Mouse (Mus musculus): Measurements from ENCODE around the gene Cep97.
"Not testable (repeated sequence)": the region's sequence is repeated elsewhere in the genome, so short reads cannot be mapped to it uniquely, and the experiment has no call there.

Cep97 gene

GRCm38 (mm10) chr16:55934453-55935037 is at the start of gene Cep97:
Gene Cep97, minus strand, starts transcription at chr16:55934855.
- DNase-seq (ENCODE audit: low read depth in 2 of 2, low spot score in 2 of 2): peak; percentile 87 to 91

GRCm38 (mm10) chr16:55974903-55975285 is 40.2 kb upstream of the Cep97 start:
- DNase-seq (ENCODE audit: low read depth in 2 of 2, low spot score in 2 of 2): no peak

- peak; percentile 82 to 87 for DNase-seq (ENCODE audit: low read depth in 2 of 2, low spot score in 2 of 2)
These were observed 39.7 kb upstream of the Cep97 start for GRCm38 (mm10) chr16:55974256-55974902.

- peak; percentile 99 to 100 for DNase-seq (ENCODE audit: low read depth in 2 of 2, low spot score in 2 of 2)
These were observed 39.0 kb upstream of the Cep97 start, which contains the start of gene Zbtb11 for GRCm38 (mm10) chr16:55973431-55974255. Gene Zbtb11, plus strand, starts transcription at chr16:55973883.

- DNase-seq (ENCODE audit: low read depth in 2 of 2, low spot score in 2 of 2): no peak
These were observed 38.1 kb upstream of the Cep97 start for GRCm38 (mm10) chr16:55972626-55973201.

GRCm38 (mm10) chr16:55971735-55972615 is 37.3 kb upstream of the Cep97 start:
- no peak for DNase-seq (ENCODE audit: low read depth in 2 of 2, low spot score in 2 of 2)

GRCm38 (mm10) chr16:55970416-55970815 is 35.8 kb upstream of the Cep97 start:
- no peak for DNase-seq (ENCODE audit: low read depth in 2 of 2, low spot score in 2 of 2)

- DNase-seq (ENCODE audit: low read depth in 2 of 2, low spot score in 2 of 2): peak in 1 of 2 experiments; percentile 54
These were observed 34.5 kb upstream of the Cep97 start for GRCm38 (mm10) chr16:55969147-55969546.

- DNase-seq (ENCODE audit: low read depth in 2 of 2, low spot score in 2 of 2): no peak
These were observed 32.6 kb upstream of the Cep97 start for GRCm38 (mm10) chr16:55967221-55967620.

- DNase-seq (ENCODE audit: low read depth in 2 of 2, low spot score in 2 of 2): peak; percentile 83 to 87
These were observed 31.7 kb upstream of the Cep97 start, which contains the start of gene Rpl24 for GRCm38 (mm10) chr16:55966212-55966871. Gene Rpl24, plus strand, starts transcription at chr16:55966275.

- DNase-seq (ENCODE audit: low read depth in 2 of 2, low spot score in 2 of 2): no peak
These were observed 29.7 kb upstream of the Cep97 start for GRCm38 (mm10) chr16:55964126-55964949.

GRCm38 (mm10) chr16:55963068-55963467 is 28.4 kb upstream of the Cep97 start:
- DNase-seq (ENCODE audit: low read depth in 2 of 2, low spot score in 2 of 2): not testable (repeated sequence)

GRCm38 (mm10) chr16:55954196-55954595 is 19.5 kb upstream of the Cep97 start:
- DNase-seq (ENCODE audit: low read depth in 2 of 2, low spot score in 2 of 2): not testable (repeated sequence)

- no peak for DNase-seq (ENCODE audit: low read depth in 2 of 2, low spot score in 2 of 2)
These were observed 18.1 kb upstream of the Cep97 start for GRCm38 (mm10) chr16:55952771-55953170.

- no peak for DNase-seq (ENCODE audit: low read depth in 2 of 2, low spot score in 2 of 2)
These were observed 17.1 kb upstream of the Cep97 start for GRCm38 (mm10) chr16:55951679-55952327.

GRCm38 (mm10) chr16:55950946-55951678 is 16.5 kb upstream of the Cep97 start:
- peak; percentile 80 to 88 for DNase-seq (ENCODE audit: low read depth in 2 of 2, low spot score in 2 of 2)

GRCm38 (mm10) chr16:55950462-55950861 is 15.8 kb upstream of the Cep97 start:
- DNase-seq (ENCODE audit: low read depth in 2 of 2, low spot score in 2 of 2): no peak

- DNase-seq (ENCODE audit: low read depth in 2 of 2, low spot score in 2 of 2): peak; percentile 90 to 92
These were observed 14.3 kb upstream of the Cep97 start for GRCm38 (mm10) chr16:55948963-55949362.
